Mouse (Mus musculus) intestine, embryonic 14.5 days (tissue): ENCODE results near the gene Slc29a3. TPM values are rescaled to one million over a fixed set of nuclear protein-coding genes. Genes with fewer than 3 reads are reported as not detected.

Experiments used
- ATAC-seq: fragments of 200-750 bp; cut with Nextera tagmentation; replicated peaks from 2 replicates; pipeline ENCODE4 v1.8.0; 2017; ENCODE audit warnings: low read depth, moderate number of reproducible peaks, moderate TSS enrichment, moderate library complexity; ENCODE audit not compliant: low FRiP score, low TSS enrichment
- DNase-seq: peaks from one replicate; pipeline ENCODE4 v3.0.0-alpha.2; 2018; ENCODE audit warnings: low spot score
- H3K27ac ChIP-seq: fragments of 300-500 bp; sonication (generic); 2 replicates; pipeline ENCODE4 v1.5.1; 2014; ENCODE audit warnings: low read depth, mild to moderate bottlenecking, control low read depth
- H3K27me3 ChIP-seq: fragments of 300-500 bp; sonication (generic); replicated peaks from 2 replicates; pipeline ENCODE4 v1.6.1; 2014; ENCODE audit warnings: low read length, control low read depth; ENCODE audit not compliant: control insufficient read depth, insufficient read depth
- H3K36me3 ChIP-seq: fragments of 300-500 bp; sonication (generic); 2 replicates; pipeline ENCODE4 v1.6.1; 2014; ENCODE audit warnings: low read length, control low read depth; ENCODE audit not compliant: control insufficient read depth, insufficient read depth
- H3K4me1 ChIP-seq: fragments of 300-500 bp; sonication (generic); replicated peaks from 2 replicates; pipeline ENCODE4 v1.6.1; 2014; ENCODE audit warnings: low read length, control low read depth, mixed read lengths; ENCODE audit not compliant: control insufficient read depth, insufficient read depth
- H3K4me2 ChIP-seq: fragments of 300-500 bp; sonication (generic); 2 replicates; pipeline ENCODE4 v1.6.1; 2014; ENCODE audit warnings: low read length
- H3K4me3 ChIP-seq: fragments of 300-500 bp; sonication (generic); 2 replicates; pipeline ENCODE4 v1.5.1; 2014; ENCODE audit warnings: low read depth, low read length, control low read depth, mixed read lengths
- H3K9ac ChIP-seq: fragments of 300-500 bp; sonication (generic); 2 replicates; pipeline ENCODE4 v1.6.1; 2014; ENCODE audit warnings: mild to moderate bottlenecking, low read length
- H3K9me3 ChIP-seq: fragments of 300-500 bp; sonication (generic); 2 replicates; pipeline ENCODE4 v1.6.1; 2016; ENCODE audit warnings: low read length, control low read depth; ENCODE audit not compliant: control insufficient read depth
- WGBS: fragments of 180-500 bp; shearing (Covaris S2); extraction: QIAGEN DNeasy Blood & Tissue Kit; methylation state at CpG from one replicate; pipeline ENCODE4 v1.1.7; 2014; 5-methylcytosine and 5-hydroxymethylcytosine counted together
- polyA plus RNA-seq: library from polyadenylated mRNA; unstranded; fragments of >200 nt; fragmentation: Nextera tagmentation; extraction: Ambion mirVana; gene quantifications from 2 replicates; pipeline ENCODE4 v1.2.1, GENCODE M21; 2014

The Slc29a3 gene
- polyA plus RNA-seq, 1 experiment from 2014 or later, result 7.8 TPM

DNA sequence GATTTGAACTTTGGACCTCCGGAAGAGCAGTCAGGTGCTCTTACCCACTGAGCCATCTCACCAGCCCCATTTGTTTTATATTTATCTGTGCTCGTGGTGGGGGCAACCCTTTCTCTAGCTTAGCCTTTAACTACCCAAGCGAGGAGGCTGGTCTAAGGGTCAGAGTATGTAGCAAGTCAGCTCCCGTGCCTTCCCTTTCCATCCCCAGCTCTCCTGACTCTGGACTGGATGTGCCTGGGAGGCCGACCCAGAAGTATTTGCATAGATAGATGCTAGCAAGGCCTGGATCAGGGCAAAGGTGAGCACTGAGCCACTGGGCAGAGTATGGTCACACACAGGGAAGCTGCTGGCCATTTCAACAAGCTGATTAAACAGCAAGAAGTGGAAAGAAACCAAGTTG lies 43.8 kb downstream of the Slc29a3 start:
- H3K4me2 ChIP-seq, result no peak overlapping the region
- 80% methylated on average over 5 of the region's 5 CpGs for WGBS
- H3K27me3 ChIP-seq, result no peaks in the 10 kb centered on the region
- H3K4me1 ChIP-seq, result no peaks in the 10 kb centered on the region
- peaks cover 1% of the 10 kb centered on the region; the same call in 1 of the 2 replicates for H3K9me3 ChIP-seq
- no peaks in the 10 kb centered on the region for H3K36me3 ChIP-seq
- ATAC-seq, result no peak
- DNase-seq, result no peak
- no peak overlapping the region for H3K4me3 ChIP-seq
- H3K9ac ChIP-seq, result no peak overlapping the region
- no peak overlapping the region for H3K27ac ChIP-seq

DNA sequence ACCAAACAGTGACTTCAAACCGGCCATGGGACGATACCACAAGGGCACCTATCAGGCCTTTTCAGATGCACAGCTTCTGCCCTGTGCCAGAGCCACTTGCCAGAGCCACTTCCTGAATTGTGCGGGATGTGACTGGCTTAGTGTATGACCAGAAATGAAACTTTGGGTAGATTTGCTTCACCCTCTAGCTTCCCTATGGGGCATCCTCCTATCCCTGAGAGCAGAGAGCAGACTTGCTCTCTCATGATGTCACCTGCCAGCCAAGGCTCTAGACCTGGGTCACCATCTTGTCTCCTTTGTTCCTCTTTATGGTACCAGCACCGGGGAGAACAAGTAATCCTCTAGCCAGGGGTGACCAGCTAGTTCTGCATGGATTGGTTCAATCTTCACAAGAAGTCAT lies 46.3 kb downstream of the Slc29a3 start:
- DNase-seq (no peak), ATAC-seq (no peak)
- H3K4me3 ChIP-seq, result no peak overlapping the region
- H3K4me1 ChIP-seq, result no peaks in the 10 kb centered on the region
- H3K27me3 ChIP-seq, result no peaks in the 10 kb centered on the region
- 90% methylated on average over 4 of the region's 4 CpGs for WGBS
- H3K4me2 ChIP-seq, result no peak overlapping the region
- no peak overlapping the region for H3K9ac ChIP-seq
- no peak overlapping the region for H3K27ac ChIP-seq
- H3K36me3 ChIP-seq, result no peaks in the 10 kb centered on the region
- H3K9me3 ChIP-seq, result no peaks in the 10 kb centered on the region

DNA sequence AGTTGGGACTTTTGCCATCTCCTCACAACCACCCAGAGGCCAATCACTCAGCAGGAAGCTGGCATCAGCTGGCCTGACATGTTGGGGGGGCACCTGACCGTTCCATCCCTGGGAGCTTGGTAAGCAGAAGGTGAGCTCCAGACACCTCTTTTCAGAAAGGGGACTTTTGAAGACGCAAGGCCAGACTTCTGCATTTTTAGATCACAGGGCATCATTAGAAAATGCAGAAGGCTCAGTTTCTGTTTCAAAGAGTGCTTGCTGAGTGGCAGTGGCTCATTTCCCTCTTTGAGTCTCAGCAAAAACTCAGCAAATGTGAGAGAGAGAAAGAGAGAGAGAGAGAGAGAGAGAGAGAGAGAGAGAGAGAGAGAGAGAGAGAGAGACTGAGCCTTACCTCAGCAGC lies 47.5 kb downstream of the Slc29a3 start:
- no peak overlapping the region for H3K4me2 ChIP-seq
- H3K27ac ChIP-seq, result no peak overlapping the region
- ATAC-seq (no peak), DNase-seq (no peak)
- H3K27me3 ChIP-seq, result no peaks in the 10 kb centered on the region
- no peak overlapping the region for H3K4me3 ChIP-seq
- H3K36me3 ChIP-seq, result no peaks in the 10 kb centered on the region
- no peak overlapping the region for H3K9ac ChIP-seq
- no peaks in the 10 kb centered on the region for H3K4me1 ChIP-seq
- H3K9me3 ChIP-seq, result no peaks in the 10 kb centered on the region
- 59% methylated on average over 2 of the region's 2 CpGs for WGBS

DNA sequence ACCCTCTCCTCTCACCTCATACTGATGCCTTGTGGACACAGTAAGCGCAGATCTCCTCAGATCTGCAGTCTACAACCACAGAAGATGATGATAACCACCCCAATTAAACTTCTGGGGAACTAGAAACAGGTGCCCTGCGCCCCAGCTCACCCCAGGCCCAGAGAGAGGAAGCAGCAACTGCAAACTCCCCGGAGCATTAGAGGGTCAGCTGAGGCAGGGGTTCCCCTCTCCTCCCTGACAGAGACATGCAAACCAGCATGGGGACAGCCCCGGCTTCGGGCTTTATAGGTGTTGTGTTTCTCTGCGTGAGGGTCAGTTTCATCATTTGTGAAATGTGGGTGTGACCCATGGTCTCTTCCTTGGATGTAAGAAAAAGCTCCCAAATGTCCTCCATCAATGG lies 54.8 kb downstream of the Slc29a3 start:
- WGBS, result 83% methylated on average over 6 of the region's 6 CpGs
- no peak overlapping the region for H3K27ac ChIP-seq
- DNase-seq (no peak), ATAC-seq (no peak)
- no peak overlapping the region for H3K4me3 ChIP-seq
- H3K9me3 ChIP-seq, result no peaks in the 10 kb centered on the region
- no peak overlapping the region for H3K9ac ChIP-seq
- H3K27me3 ChIP-seq, result no peaks in the 10 kb centered on the region
- no peak overlapping the region for H3K4me2 ChIP-seq
- no peaks in the 10 kb centered on the region for H3K36me3 ChIP-seq
- 0 out of 2 replicates have a peak, but pooled peaks cover 5% of the 10 kb centered on the region for H3K4me1 ChIP-seq

DNA sequence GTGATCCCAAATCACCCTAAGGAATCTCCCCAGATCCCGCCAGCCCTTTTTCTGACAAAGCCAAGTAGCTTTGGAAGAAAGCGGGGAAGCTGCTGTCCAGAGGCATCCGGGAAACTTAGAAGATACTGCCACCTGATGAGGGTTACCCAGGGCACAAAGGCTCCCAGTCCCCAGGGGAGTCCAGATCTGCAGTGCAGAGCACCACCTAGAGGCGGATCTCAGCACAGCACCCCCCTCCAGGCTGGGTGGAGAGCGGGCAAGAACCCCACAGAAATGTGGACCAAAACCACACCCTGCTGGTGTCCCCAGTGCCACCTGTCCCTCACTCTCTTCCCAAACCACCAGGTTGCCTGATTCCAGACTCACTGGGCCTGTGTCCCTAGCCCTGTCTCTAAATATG lies 55.6 kb downstream of the Slc29a3 start:
- Histone ChIP-seq H3K4me1 (0 out of 2 replicates have a peak, but pooled peaks cover 5% of the 10 kb centered on the region), H3K9ac (no peak overlapping the region), H3K27me3 (no peaks in the 10 kb centered on the region), H3K4me3 (no peak overlapping the region), H3K9me3 (no peaks in the 10 kb centered on the region), H3K27ac (no peak overlapping the region), H3K36me3 (no peaks in the 10 kb centered on the region), H3K4me2 (no peak overlapping the region)
- WGBS, result 14% methylated on average over 5 of the region's 5 CpGs
- ATAC-seq, result 0 out of 2 replicates have a peak, but pooled peaks have one; percentile 53
- DNase-seq, result peak; percentile 91

DNA sequence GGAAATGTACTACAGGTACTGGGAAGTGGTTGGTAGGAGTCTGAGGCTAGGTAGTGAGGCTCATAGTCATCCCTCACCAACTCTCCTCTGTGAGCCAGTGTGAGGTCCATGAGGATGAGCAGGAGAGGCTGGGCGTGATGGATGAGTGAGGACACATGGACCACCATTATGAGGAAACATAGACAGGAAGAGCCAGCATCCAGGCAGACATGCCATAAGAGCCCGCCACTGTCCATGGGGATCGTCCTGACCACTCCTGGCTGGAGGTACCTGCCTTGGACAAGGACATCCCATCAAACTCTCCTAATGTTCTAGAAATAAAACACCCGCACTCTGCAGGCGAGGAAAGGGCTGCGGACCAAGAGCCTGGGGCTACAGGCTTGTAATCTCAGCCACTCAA lies 56.2 kb downstream of the Slc29a3 start, which contains the start of gene Cdh23:
Cdh23 (minus strand) TSS at position 101 of the 400 bp plus-strand sequence.
- no peak for ATAC-seq
- H3K27me3 ChIP-seq, result no peaks in the 10 kb centered on the region
- 83% methylated on average over 6 of the region's 6 CpGs for WGBS

DNA sequence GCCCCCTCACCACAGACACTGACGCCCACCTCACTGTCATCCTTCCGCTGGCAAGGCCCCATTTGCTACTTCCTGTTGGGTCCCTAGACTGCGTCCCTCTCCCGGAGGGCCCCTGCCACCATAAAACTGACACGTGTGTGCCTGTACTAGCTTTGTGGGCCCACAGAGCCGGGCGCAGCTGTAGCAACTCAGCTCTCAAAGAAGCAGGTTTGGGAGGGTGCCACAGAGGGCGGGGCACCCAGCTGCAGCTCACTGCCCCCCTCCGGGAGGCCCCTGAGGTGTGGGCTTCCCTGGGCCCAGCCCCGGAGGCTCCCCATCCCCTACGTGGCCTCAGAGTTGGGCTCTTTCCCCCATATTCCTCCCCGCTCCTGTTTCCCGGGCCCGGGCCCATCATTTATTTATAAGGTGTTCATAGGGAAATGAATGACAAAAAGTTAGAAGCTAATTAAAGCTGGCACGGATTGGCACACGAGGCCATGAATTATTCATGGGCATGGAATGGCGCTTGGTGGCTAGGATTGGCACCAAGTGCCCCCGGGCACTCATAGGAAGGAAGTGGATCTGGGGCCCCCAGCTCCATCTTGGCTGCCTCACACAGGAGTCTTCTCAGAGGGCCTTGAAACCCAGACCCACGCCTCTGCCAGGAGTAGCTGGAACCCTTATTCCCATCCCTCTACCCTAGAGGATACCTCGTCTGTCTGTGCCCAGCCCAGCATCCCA lies 60.8 kb downstream of the Slc29a3 start:
- ATAC-seq (no peak), DNase-seq (no peak)
- Histone ChIP-seq H3K9me3 (no peaks in the 10 kb centered on the region), H3K9ac (no peak overlapping the region), H3K36me3 (no peaks in the 10 kb centered on the region), H3K4me2 (no peak overlapping the region), H3K27ac (no peak overlapping the region), H3K4me3 (no peak overlapping the region), H3K4me1 (peaks cover 5% of the 10 kb centered on the region; the same call in 1 of the 2 replicates), H3K27me3 (peaks cover 24% of the 10 kb centered on the region)
- WGBS, result 70% methylated on average over 20 of the region's 20 CpGs

More for the DNA sequence above, 56.2 kb downstream of the Slc29a3 start, which contains the start of gene Cdh23:
- peaks cover 5% of the 10 kb centered on the region; the same call in 1 of the 2 replicates for H3K4me1 ChIP-seq
- no peaks in the 10 kb centered on the region for H3K9me3 ChIP-seq
- no peak within 1 kb of the TSS for H3K9ac ChIP-seq
- no peaks in the 10 kb centered on the region for H3K36me3 ChIP-seq
- H3K27ac ChIP-seq, result no peak within 1 kb of the TSS
- no peak within 1 kb of the TSS for H3K4me3 ChIP-seq
- DNase-seq, result no peak
- no peak within 1 kb of the TSS for H3K4me2 ChIP-seq

DNA sequence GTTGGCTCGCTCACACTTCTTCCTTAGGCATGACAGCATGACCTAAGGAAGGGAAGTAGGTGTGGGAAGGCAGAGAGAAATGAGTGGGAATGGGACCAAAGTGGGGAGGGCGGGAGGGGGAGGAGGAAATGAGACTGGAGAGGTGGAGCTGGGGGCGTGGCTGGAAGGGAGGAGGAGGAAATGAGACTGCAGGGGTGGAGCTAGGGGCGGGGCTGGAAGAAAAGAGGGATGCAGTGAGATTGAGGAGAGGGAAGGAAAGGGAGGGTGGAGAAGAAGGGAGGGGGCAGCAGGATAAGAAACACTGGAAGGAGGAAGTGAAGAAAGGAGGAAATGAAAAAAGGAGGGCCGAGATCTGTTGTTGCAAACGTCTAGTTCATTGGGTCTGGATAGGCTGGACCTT lies 61.6 kb downstream of the Slc29a3 start:
- 44% methylated on average over 6 of the region's 6 CpGs for WGBS
- peaks cover 33% of the 10 kb centered on the region for H3K27me3 ChIP-seq
- DNase-seq, result no peak

DNA sequence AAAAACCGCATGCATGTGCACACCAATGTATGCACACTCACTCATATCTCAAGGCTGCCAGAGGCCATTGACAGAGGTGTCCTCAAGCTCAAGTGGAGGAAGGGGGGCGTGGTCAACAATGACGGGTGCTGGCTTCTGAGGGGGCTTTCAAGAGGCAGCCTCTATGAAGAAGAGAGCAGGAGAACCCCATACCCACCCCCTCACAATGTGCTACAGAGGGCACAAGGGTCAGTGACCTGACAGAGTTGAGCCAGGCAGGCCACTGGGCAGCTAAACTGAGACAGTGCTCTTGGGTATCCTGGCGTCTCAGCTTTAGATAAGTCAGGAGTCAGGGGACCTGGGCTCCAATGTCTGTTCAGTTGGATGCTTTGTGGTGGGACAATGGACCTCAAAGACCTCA lies 63.2 kb downstream of the Slc29a3 start:
- WGBS, result 73% methylated on average over 4 of the region's 4 CpGs
- no peak for DNase-seq
- H3K27me3 ChIP-seq, result peaks cover 49% of the 10 kb centered on the region
- no peaks in the 10 kb centered on the region for H3K9me3 ChIP-seq
- H3K27ac ChIP-seq, result no peak overlapping the region
- peaks cover 13% of the 10 kb centered on the region for H3K4me1 ChIP-seq
- H3K4me2 ChIP-seq, result no peak overlapping the region
- ATAC-seq, result no peak
- no peaks in the 10 kb centered on the region for H3K36me3 ChIP-seq
- no peak overlapping the region for H3K9ac ChIP-seq
- no peak overlapping the region for H3K4me3 ChIP-seq

More for the DNA sequence above, 61.6 kb downstream of the Slc29a3 start:
- peaks cover 9% of the 10 kb centered on the region for H3K4me1 ChIP-seq
- no peak overlapping the region for H3K9ac ChIP-seq
- no peaks in the 10 kb centered on the region for H3K9me3 ChIP-seq
- H3K4me3 ChIP-seq, result no peak overlapping the region
- no peak for ATAC-seq
- H3K27ac ChIP-seq, result no peak overlapping the region
- no peaks in the 10 kb centered on the region for H3K36me3 ChIP-seq
- H3K4me2 ChIP-seq, result no peak overlapping the region
